Mouse (Mus musculus) hematopoietic multipotent progenitor cell, adult 10-12 weeks (in vitro differentiated cells): Measurements from ENCODE around the gene Fam76a. TPM values are rescaled to one million over a fixed set of nuclear protein-coding genes. Genes with fewer than 3 reads are reported as not detected.

ENCODE experiments used
- polyA plus RNA-seq: library from polyadenylated mRNA; stranded (reverse); fragments of >175 nt; gene quantifications from 2 replicates; pipeline ENCODE4 v1.2.3, GENCODE M21; 2012; ENCODE audit warnings: low replicate concordance

Fam76a gene
- polyA plus RNA-seq = 3.5 and 16.4 TPM in 2 replicates

GRCm38 (mm10) chr4:132922558-132923008 is at the start of gene Fam76a:
Gene Fam76a (minus strand): TSS chr4:132922558.

GRCm38 (mm10) chr4:132884064-132884843 is 38.1 kb downstream of the Fam76a start, which contains the start of gene Stx12:
Gene Stx12 (minus strand): TSS chr4:132884509.

Other genes starting within 250 kb of the Fam76a start
- 0.53 and 0.90 TPM in 2 replicates for gene Xkr8, start 190.0 kb downstream of the Fam76a start, polyA plus RNA-seq
- 2.0 and 7.2 TPM in 2 replicates for gene Smpdl3b, start 165.3 kb downstream of the Fam76a start, polyA plus RNA-seq
- 11.9 and 27.3 TPM in 2 replicates for gene Rpa2, start 154.2 kb downstream of the Fam76a start, polyA plus RNA-seq
- gene Themis2, start 126.2 kb downstream of the Fam76a start, polyA plus RNA-seq = 98.8 and 232 TPM in 2 replicates
- gene Ppp1r8, start 79.4 kb downstream of the Fam76a start, polyA plus RNA-seq = 14.9 and 31.2 TPM in 2 replicates
- gene Stx12, start 38.0 kb downstream of the Fam76a start, polyA plus RNA-seq = 6.6 and 9.4 TPM in 2 replicates
- 30.6 and 44.0 TPM in 2 replicates for gene Fgr, start 51.5 kb upstream of the Fam76a start, polyA plus RNA-seq
- 92.9 and 191 TPM in 2 replicates for gene Ahdc1, start 88.7 kb upstream of the Fam76a start, polyA plus RNA-seq
- 145 and 160 TPM in 2 replicates for gene Wasf2, start 207.9 kb upstream of the Fam76a start, polyA plus RNA-seq